Mouse (Mus musculus) limb, embryonic 15.5 days (tissue): ENCODE measurements around the gene Cnbd2. TPM values are rescaled to one million over a fixed set of nuclear protein-coding genes. Genes with fewer than 3 reads are reported as not detected.
A peak's percentile ranks its signal among the peaks of the same experiment; 100 is the strongest.
"Not testable (repeated sequence)": the region's sequence is repeated elsewhere in the genome, so short reads cannot be mapped to it uniquely, and the experiment has no call there.

ENCODE experiments used
- ATAC-seq: fragments of 200-750 bp; cut with Nextera tagmentation; 2 replicates; pipeline ENCODE4 v1.8.0; 2017; ENCODE audit warnings: low read depth, moderate TSS enrichment; ENCODE audit not compliant: insufficient number of reproducible peaks, low FRiP score, low TSS enrichment
- H3K27ac ChIP-seq: fragments of 300-500 bp; sonication (generic); 2 replicates; pipeline ENCODE4 v1.5.1; 2015; ENCODE audit warnings: moderate library complexity, mild to moderate bottlenecking, inconsistent platforms
- H3K27me3 ChIP-seq: fragments of 300-500 bp; sonication (generic); 2 replicates; pipeline ENCODE4 v1.6.1; 2015; ENCODE audit warnings: inconsistent platforms
- H3K36me3 ChIP-seq: fragments of 300-500 bp; sonication (generic); 2 replicates; pipeline ENCODE4 v1.6.1; 2015; ENCODE audit warnings: inconsistent platforms
- H3K4me1 ChIP-seq: fragments of 300-500 bp; sonication (generic); 2 replicates; pipeline ENCODE4 v1.6.1; 2015; ENCODE audit warnings: inconsistent platforms
- H3K4me2 ChIP-seq: fragments of 300-500 bp; sonication (generic); 2 replicates; pipeline ENCODE4 v1.6.1; 2015; ENCODE audit warnings: mild to moderate bottlenecking, inconsistent platforms
- H3K4me3 ChIP-seq: fragments of 300-500 bp; sonication (generic); 2 replicates; pipeline ENCODE4 v1.5.1; 2015; ENCODE audit warnings: mild to moderate bottlenecking, inconsistent platforms
- H3K9ac ChIP-seq: fragments of 300-500 bp; sonication (generic); 2 replicates; pipeline ENCODE4 v1.6.1; 2015; ENCODE audit warnings: inconsistent platforms
- H3K9me3 ChIP-seq: fragments of 300-500 bp; sonication (generic); 2 replicates; pipeline ENCODE4 v1.6.1; 2016; ENCODE audit warnings: inconsistent platforms
- WGBS: fragments of 180-500 bp; shearing (Covaris S2); methylation state at CpG from one replicate; pipeline ENCODE4 v1.1.7; 2015; 5-methylcytosine and 5-hydroxymethylcytosine counted together
- polyA plus RNA-seq: library from polyadenylated mRNA; unstranded; fragments of >200 nt; fragmentation: Nextera tagmentation; extraction: Ambion mirVana; gene quantifications from 2 replicates; pipeline ENCODE4 v1.2.1, GENCODE M21; 2015

Gene Cnbd2
- polyA plus RNA-seq, 1 experiment from 2014 or later, result 3.9 TPM

DNA sequence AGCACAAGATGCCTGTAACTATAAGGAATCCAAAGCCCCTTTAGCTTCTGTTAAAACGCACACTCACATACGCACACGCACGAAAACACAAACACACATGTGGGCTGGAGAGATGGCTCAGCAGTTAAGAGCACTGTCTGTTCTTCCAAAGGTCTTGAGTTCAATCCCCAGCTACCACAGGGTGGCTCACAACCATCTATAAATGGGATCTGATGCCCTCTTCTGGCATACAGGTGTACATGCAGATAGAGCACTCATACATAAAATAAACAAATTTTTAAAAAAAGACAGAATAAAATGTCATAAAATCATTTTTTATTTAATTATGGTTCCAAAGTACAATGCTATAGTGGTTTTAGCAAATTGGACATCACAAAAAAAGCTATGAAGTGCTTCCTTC lies 82.2 kb downstream of the Cnbd2 start:
- Histone ChIP-seq H3K36me3 (no peaks in the 10 kb centered on the region), H3K27me3 (no peaks in the 10 kb centered on the region), H3K27ac (no peak overlapping the region), H3K4me2 (no peak overlapping the region), H3K9ac (no peak overlapping the region), H3K4me1 (peaks cover 3% of the 10 kb centered on the region), H3K4me3 (no peak overlapping the region), H3K9me3 (no peaks in the 10 kb centered on the region)
- 95% methylated on average over 4 of the region's 4 CpGs for WGBS
- ATAC-seq, result no peak

- WGBS, result 79% methylated on average over 2 of the region's 2 CpGs
- no peak for ATAC-seq
- Histone ChIP-seq H3K9ac (no peak overlapping the region), H3K9me3 (no peaks in the 10 kb centered on the region), H3K27me3 (no peaks in the 10 kb centered on the region), H3K36me3 (no peaks in the 10 kb centered on the region), H3K4me2 (no peak overlapping the region), H3K4me3 (no peak overlapping the region), H3K4me1 (peaks cover 6% of the 10 kb centered on the region), H3K27ac (no peak overlapping the region)
These were observed 84.0 kb downstream of the Cnbd2 start for GRCm38 (mm10) chr2:156396096-156396495.

DNA sequence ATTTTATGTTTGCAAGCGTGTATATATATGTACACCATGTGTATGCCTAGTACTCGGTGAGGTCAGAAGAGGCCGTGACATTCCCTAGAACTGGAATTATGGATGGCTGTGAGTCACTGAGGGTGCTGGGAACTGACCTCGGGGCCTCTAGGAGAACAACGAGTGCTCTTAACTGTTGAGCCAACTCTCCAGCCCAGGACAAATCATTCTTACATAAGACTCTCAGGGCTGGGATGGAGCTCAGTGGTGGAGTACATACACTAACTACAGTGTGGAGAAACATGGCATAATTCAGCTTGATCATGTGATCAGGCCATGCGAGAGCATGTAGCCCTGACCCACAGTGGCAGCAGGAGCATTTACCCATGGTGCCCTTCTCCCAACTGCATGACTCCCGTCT lies 85.9 kb downstream of the Cnbd2 start:
- ATAC-seq, result no peak
- Histone ChIP-seq H3K9ac (no peak overlapping the region), H3K4me3 (no peak overlapping the region), H3K9me3 (no peaks in the 10 kb centered on the region), H3K4me1 (peaks cover 8% of the 10 kb centered on the region), H3K27me3 (no peaks in the 10 kb centered on the region), H3K36me3 (no peaks in the 10 kb centered on the region), H3K4me2 (no peak overlapping the region), H3K27ac (no peak overlapping the region)
- WGBS, result 90% methylated on average over 7 of the region's 7 CpGs

GRCm38 (mm10) chr2:156399485-156399884 lies 87.4 kb downstream of the Cnbd2 start:
- Histone ChIP-seq H3K4me2 (no peak overlapping the region), H3K27ac (no peak overlapping the region), H3K4me3 (no peak overlapping the region), H3K9me3 (no peaks in the 10 kb centered on the region), H3K9ac (no peak overlapping the region), H3K4me1 (peaks cover 5% of the 10 kb centered on the region), H3K27me3 (no peaks in the 10 kb centered on the region), H3K36me3 (no peaks in the 10 kb centered on the region)
- ATAC-seq, result no peak
- WGBS, result 37% methylated on average over 1 of the region's 1 CpGs

- ATAC-seq, result 0 out of 2 replicates have a peak, but pooled peaks have one; percentile 35
- H3K27me3 ChIP-seq, result no peaks in the 10 kb centered on the region
- no peak overlapping the region for H3K4me3 ChIP-seq
- H3K4me1 ChIP-seq, result peaks cover 5% of the 10 kb centered on the region
- no peaks in the 10 kb centered on the region for H3K9me3 ChIP-seq
- H3K9ac ChIP-seq, result no peak overlapping the region
- H3K27ac ChIP-seq, result no peak overlapping the region
- 7% methylated on average over 9 of the region's 9 CpGs for WGBS
- H3K4me2 ChIP-seq, result 0 out of 2 replicates have a peak overlapping the region, but pooled peaks have one; percentile 3
- H3K36me3 ChIP-seq, result no peaks in the 10 kb centered on the region
These were observed 89.2 kb downstream of the Cnbd2 start for GRCm38 (mm10) chr2:156401331-156401730.

GRCm38 (mm10) chr2:156402036-156402435 lies 89.9 kb downstream of the Cnbd2 start:
- H3K4me2 ChIP-seq, result no peak overlapping the region
- no peak overlapping the region for H3K27ac ChIP-seq
- no peak overlapping the region for H3K9ac ChIP-seq
- H3K4me1 ChIP-seq, result peaks cover 10% of the 10 kb centered on the region
- ATAC-seq, result no peak
- H3K4me3 ChIP-seq, result no peak overlapping the region
- 89% methylated on average over 3 of the region's 3 CpGs for WGBS
- no peaks in the 10 kb centered on the region for H3K9me3 ChIP-seq
- no peaks in the 10 kb centered on the region for H3K27me3 ChIP-seq
- H3K36me3 ChIP-seq, result no peaks in the 10 kb centered on the region

- Histone ChIP-seq H3K4me2 (no peak overlapping the region), H3K9ac (no peak overlapping the region), H3K27me3 (no peaks in the 10 kb centered on the region), H3K4me1 (peaks cover 12% of the 10 kb centered on the region), H3K4me3 (no peak overlapping the region), H3K9me3 (no peaks in the 10 kb centered on the region), H3K36me3 (no peaks in the 10 kb centered on the region), H3K27ac (peak overlapping the region; percentile 77)
- WGBS, result 16% methylated on average over 3 of the region's 3 CpGs
- peak; percentile 63; the same call in 1 of the 2 replicates for ATAC-seq
These were observed 94.9 kb downstream of the Cnbd2 start for GRCm38 (mm10) chr2:156406987-156407386.

- Histone ChIP-seq H3K4me2 (no peak overlapping the region), H3K36me3 (no peaks in the 10 kb centered on the region), H3K27ac (no peak overlapping the region), H3K27me3 (no peaks in the 10 kb centered on the region), H3K9ac (no peak overlapping the region), H3K4me3 (no peak overlapping the region), H3K4me1 (peaks cover 12% of the 10 kb centered on the region), H3K9me3 (no peaks in the 10 kb centered on the region)
- WGBS, result 46% methylated on average over 8 of the region's 8 CpGs
- ATAC-seq, result no peak
These were observed 96.1 kb downstream of the Cnbd2 start for GRCm38 (mm10) chr2:156408168-156408567.

- H3K4me2 ChIP-seq, H3K9me3 ChIP-seq, H3K9ac ChIP-seq, H3K4me3 ChIP-seq, H3K27ac ChIP-seq, ATAC-seq, H3K36me3 ChIP-seq, H3K27me3 ChIP-seq: not testable (repeated sequence)
- H3K4me1 ChIP-seq, result peaks cover 12% of the 10 kb centered on the region
- WGBS, result 76% methylated on average over 7 of the region's 7 CpGs
These were observed 99.2 kb downstream of the Cnbd2 start for GRCm38 (mm10) chr2:156411348-156411747.

GRCm38 (mm10) chr2:156414996-156415395 lies 102.9 kb downstream of the Cnbd2 start:
- 61% methylated on average over 2 of the region's 2 CpGs for whole genome bisulfite sequencing

GRCm38 (mm10) chr2:156415674-156416073 lies 103.6 kb downstream of the Cnbd2 start:
- Histone ChIP-seq H3K9me3 (no peaks in the 10 kb centered on the region), H3K36me3 (no peaks in the 10 kb centered on the region), H3K4me1 (peaks cover 6% of the 10 kb centered on the region), H3K4me2 (no peak overlapping the region), H3K4me3 (no peak overlapping the region), H3K9ac (no peak overlapping the region), H3K27me3 (peaks cover 17% of the 10 kb centered on the region), H3K27ac (no peak overlapping the region)
- WGBS, result 67% methylated on average over 5 of the region's 5 CpGs
- no peak for ATAC-seq

More at GRCm38 (mm10) chr2:156414996-156415395, 102.9 kb downstream of the Cnbd2 start:
- no peak for ATAC-seq
- H3K27ac ChIP-seq, result no peak overlapping the region
- H3K4me3 ChIP-seq, result no peak overlapping the region
- no peaks in the 10 kb centered on the region for H3K36me3 ChIP-seq
- H3K9ac ChIP-seq, result no peak overlapping the region
- no peaks in the 10 kb centered on the region for H3K4me1 ChIP-seq
- H3K4me2 ChIP-seq, result no peak overlapping the region
- no peaks in the 10 kb centered on the region for H3K9me3 ChIP-seq
- peaks cover 11% of the 10 kb centered on the region for H3K27me3 ChIP-seq

- Histone ChIP-seq H3K4me3 (no peak overlapping the region), H3K36me3 (no peaks in the 10 kb centered on the region), H3K9me3 (no peaks in the 10 kb centered on the region), H3K4me1 (peaks cover 15% of the 10 kb centered on the region), H3K27me3 (peaks cover 29% of the 10 kb centered on the region), H3K9ac (no peak overlapping the region), H3K27ac (no peak overlapping the region), H3K4me2 (no peak overlapping the region)
- ATAC-seq, result no peak
- 38% methylated on average over 1 of the region's 1 CpGs for WGBS
These were observed 105.1 kb downstream of the Cnbd2 start for GRCm38 (mm10) chr2:156417194-156417593.

- 73% methylated on average over 5 of the region's 5 CpGs for WGBS
- ATAC-seq, result no peak
These were observed 106.4 kb downstream of the Cnbd2 start for GRCm38 (mm10) chr2:156418467-156418866.

More at GRCm38 (mm10) chr2:156418467-156418866, 106.4 kb downstream of the Cnbd2 start:
- Histone ChIP-seq H3K4me1 (peaks cover 19% of the 10 kb centered on the region), H3K4me3 (no peak overlapping the region), H3K27me3 (peaks cover 39% of the 10 kb centered on the region), H3K36me3 (no peaks in the 10 kb centered on the region), H3K9ac (no peak overlapping the region), H3K4me2 (no peak overlapping the region), H3K9me3 (no peaks in the 10 kb centered on the region), H3K27ac (no peak overlapping the region)
